Mouse (Mus musculus) ovary, postnatal 10 days (tissue): ENCODE measurements around the gene Myoc.
"Not testable (repeated sequence)": the region's sequence is repeated elsewhere in the genome, so short reads cannot be mapped to it uniquely, and the experiment has no call there.

Experiments used
- DNase-seq: peaks from one replicate; pipeline ENCODE4 v3.0.0; 2022; ENCODE audit warnings: low spot score

Gene Myoc

GRCm38 (mm10) chr1:162639051-162639750 is at the start of gene Myoc:
Gene Myoc (plus strand): TSS chr1:162639155.
- no peak for DNase-seq

GRCm38 (mm10) chr1:162589443-162589842 is 49.5 kb upstream of the Myoc start:
- DNase-seq, result no peak

- DNase-seq, result no peak
Measured at GRCm38 (mm10) chr1:162590415-162590997, 48.4 kb upstream of the Myoc start.

GRCm38 (mm10) chr1:162597379-162598102 is 41.4 kb upstream of the Myoc start:
- no peak for DNase-seq

GRCm38 (mm10) chr1:162599617-162600016 is 39.3 kb upstream of the Myoc start:
- no peak for DNase-seq

GRCm38 (mm10) chr1:162601288-162601687 is 37.7 kb upstream of the Myoc start:
- DNase-seq, result no peak

- DNase-seq, result no peak
Measured at GRCm38 (mm10) chr1:162608127-162608526, 30.8 kb upstream of the Myoc start.

GRCm38 (mm10) chr1:162609633-162610250 is 29.2 kb upstream of the Myoc start:
- no peak for DNase-seq

GRCm38 (mm10) chr1:162611191-162611590 is 27.8 kb upstream of the Myoc start:
- no peak for DNase-seq

GRCm38 (mm10) chr1:162615511-162615910 is 23.4 kb upstream of the Myoc start:
- DNase-seq, result no peak

GRCm38 (mm10) chr1:162620487-162620886 is 18.5 kb upstream of the Myoc start:
- no peak for DNase-seq

GRCm38 (mm10) chr1:162623895-162624294 is 15.1 kb upstream of the Myoc start:
- no peak for DNase-seq

- DNase-seq, result no peak
Measured at GRCm38 (mm10) chr1:162625229-162625628, 13.7 kb upstream of the Myoc start.

- not testable (repeated sequence) for DNase-seq
Measured at GRCm38 (mm10) chr1:162627821-162628220, 11.1 kb upstream of the Myoc start.

GRCm38 (mm10) chr1:162628326-162628725 is 10.6 kb upstream of the Myoc start:
- DNase-seq, result not testable (repeated sequence)

- not testable (repeated sequence) for DNase-seq
Measured at GRCm38 (mm10) chr1:162635291-162635931, 3.5 kb upstream of the Myoc start.

GRCm38 (mm10) chr1:162636516-162636915 is 2.4 kb upstream of the Myoc start:
- DNase-seq, result no peak

- no peak for DNase-seq
Measured at GRCm38 (mm10) chr1:162638535-162638934, 420 bp upstream of the Myoc start.

- no peak for DNase-seq
Measured at GRCm38 (mm10) chr1:162639861-162640260, 906 bp downstream of the Myoc start.

GRCm38 (mm10) chr1:162642591-162642990 is 3.6 kb downstream of the Myoc start:
- DNase-seq, result no peak

- no peak for DNase-seq
Measured at GRCm38 (mm10) chr1:162643752-162644151, 4.8 kb downstream of the Myoc start.

GRCm38 (mm10) chr1:162646083-162646686 is 7.2 kb downstream of the Myoc start:
- DNase-seq, result no peak
